Mouse (Mus musculus) ovary, postnatal 10 days (tissue): ENCODE measurements at regions not wholly inside any gene's neighbourhood (a gene's known extent, or its start where the extent isn't known, plus 50 kb on each side); places are given as distances from the start of the nearest gene placed in this dataset.
"Not testable (repeated sequence)": the region's sequence is repeated elsewhere in the genome, so short reads cannot be mapped to it uniquely, and the experiment has no call there.

Experiments
- DNase-seq: peaks from one replicate; pipeline ENCODE4 v3.0.0; 2022; ENCODE audit warnings: low spot score

DNA sequence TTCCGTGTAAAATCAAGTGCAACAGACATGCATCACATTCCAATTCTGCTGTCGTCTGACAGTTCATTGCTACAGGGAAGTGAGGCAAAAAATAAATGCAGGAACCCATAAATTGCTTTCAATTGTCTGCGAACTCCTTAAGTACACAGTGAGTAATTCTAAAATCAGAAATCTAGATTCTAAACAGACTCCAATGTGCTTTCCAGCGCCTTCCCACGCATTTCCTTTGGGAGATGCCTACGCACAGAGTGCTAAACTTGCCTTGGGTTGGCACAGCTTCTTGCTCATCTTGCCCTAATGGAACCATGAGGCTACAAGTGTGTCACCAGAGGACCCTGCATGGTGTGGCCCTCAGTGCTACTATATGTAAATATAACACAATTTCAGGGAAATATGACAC is 212.6 kb downstream of the Samd5 start:
- no peak for DNase-seq

GRCm38 (mm10) chr10:9459145-9459544 is 215.9 kb downstream of the Samd5 start:
- no peak for DNase-seq

DNA sequence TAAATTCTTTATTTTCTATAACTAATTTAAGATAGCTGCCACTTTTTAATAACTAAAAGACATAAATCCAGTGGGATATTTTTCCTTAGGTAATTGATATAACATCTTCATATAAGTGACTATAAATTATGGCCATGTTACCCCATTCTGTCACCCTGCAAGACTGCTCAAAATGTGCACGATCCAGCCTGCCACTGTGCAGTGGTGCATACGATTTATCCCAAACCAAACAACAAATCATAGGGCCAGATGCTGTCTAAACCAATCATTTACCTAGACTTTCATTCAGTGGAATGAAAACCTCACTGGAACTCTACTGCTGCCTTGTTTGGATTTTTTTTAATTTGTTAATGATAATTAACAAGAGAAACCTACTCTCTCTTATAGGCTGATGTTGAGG is 216.5 kb downstream of the Samd5 start:
- no peak for DNase-seq

DNA sequence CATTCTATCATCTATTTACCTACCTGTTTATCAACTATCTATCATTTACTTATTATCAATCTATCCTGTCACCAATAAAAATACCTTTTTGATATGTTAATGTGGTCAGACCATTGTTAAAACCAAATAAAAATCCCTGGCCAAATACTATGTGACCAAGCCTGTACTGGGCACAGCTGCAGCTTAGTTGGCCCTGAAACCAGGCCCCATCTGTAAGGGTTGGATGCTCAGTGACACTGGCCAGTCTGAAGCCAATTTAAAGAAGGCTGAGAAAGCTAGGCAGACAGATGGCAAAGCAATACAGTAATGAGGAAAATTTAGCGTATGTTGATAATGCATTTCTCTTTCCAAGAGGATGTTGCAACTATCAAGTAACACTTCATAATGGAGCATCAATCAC is 217.8 kb downstream of the Samd5 start:
- DNase-seq = no peak

- DNase-seq = no peak
Measured at GRCm38 (mm10) chr10:9439072-9439471, 235.9 kb downstream of the Samd5 start.

DNA sequence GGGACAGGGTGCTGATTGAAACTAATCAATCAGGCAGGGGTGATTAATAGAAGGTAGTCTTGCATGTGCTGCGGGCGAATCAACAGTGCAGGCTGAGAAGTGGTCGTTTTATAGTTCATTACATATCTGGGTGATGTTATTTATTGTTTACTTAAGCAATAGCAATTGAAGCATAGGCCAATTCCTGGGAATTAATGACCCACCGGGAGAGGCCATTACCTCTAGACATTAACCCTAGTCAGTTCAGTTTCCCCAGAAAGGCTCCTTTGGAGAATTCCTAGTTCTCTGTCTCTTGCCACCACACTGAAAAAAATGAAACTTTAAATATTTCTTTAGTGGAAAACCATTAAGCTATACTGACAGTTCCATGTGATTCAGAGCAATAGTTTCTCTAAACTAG is 236.6 kb downstream of the Samd5 start:
- DNase-seq = no peak

DNA sequence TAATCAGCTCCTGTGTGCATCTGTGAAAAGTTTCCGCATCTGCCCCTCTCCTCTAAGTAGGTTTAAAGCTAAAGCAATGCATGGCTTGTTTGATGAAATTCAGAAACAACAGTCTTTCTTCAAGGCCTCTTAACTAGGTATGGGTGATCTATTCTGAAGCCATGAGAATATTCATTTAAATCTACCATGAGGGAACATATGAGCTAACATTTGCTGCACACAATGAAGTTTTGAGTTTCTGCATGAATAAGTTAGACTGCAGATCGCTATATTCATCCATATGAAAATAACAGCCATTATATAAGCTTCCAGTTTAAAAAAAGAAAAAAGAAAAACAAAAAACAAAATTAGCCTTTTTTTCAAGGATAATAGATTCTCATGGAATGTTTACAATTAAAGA is 245.9 kb downstream of the Samd5 start:
- no peak for DNase-seq

DNA sequence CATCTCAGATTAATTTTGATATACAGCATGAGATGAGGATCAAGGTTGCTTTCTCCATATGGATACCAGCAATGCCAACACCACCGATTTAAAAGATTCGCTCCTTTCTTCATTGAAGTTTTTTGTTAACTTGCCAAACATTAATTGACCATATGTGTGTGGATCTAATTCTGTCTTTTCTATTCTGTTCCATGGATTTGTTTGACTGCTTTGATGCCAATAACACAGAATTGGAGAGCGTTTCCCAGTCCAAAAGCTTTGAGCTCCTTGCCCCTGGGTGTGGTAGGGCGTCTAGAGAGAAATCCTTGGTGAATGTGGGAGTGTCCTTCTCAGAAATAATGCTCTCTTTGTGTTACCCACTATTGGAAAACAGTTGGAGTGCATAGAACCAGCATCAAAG is 254.3 kb downstream of the Samd5 start:
- no peak for DNase-seq

DNA sequence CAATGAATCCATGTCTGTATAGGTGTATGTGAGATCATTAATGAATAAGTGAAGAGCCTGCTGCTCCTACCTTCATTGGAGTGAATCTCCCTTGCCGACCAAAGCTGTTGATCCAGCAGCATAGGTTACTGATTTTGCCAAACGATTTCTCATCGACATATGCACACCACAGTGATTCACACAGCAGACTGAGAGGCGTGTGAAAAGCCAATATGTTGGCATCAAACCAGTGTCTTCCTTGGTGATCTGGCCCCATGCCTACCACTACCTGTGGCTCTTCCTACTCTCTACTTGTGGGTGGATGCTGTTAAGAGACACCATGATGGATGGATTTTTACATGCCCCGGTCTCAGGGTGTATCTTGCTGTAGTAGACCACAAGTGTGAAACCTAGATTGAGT is 258.3 kb downstream of the Samd5 start:
- DNase-seq = no peak

GRCm38 (mm10) chr10:9406101-9406500 is 268.9 kb downstream of the Samd5 start:
- DNase-seq = no peak

DNA sequence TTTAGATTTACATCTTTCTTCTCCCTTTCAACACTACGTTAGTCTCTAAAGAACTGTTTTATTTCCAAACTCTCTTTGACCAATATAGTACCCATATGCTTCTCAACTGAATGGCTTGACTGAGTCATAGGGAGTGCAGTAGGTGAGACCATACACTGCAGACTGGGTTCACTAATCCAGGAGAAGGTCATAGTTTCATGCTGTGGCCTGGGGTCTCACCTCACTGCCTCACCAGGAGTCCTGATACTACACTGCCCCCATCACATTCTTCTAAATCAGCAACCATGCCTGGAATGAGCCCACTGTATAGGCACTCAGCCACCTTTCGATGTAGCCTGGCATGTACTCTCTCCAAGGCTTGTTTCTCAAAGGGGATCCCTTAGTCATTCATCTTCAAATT is 269.6 kb downstream of the Samd5 start:
- no peak for DNase-seq

DNA sequence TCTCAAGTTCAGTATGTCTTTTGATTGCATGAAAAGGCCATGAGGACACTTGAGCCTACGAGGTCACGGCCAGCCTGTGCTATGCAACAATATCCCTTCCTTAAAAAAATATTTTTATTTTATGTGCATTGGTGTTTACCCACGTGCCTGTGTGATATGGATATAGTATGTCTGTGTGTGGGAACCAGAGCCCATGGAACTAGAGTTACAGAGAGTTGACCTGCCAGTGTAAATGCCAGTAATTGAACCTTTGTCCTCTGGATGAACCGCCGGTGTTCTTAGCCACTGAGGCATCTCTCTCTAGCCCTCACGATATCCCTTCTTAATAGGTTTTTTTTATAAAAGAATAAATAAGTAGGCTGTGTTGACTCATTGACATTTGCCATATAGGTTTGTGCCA is 270.0 kb downstream of the Samd5 start:
- DNase-seq = no peak

DNA sequence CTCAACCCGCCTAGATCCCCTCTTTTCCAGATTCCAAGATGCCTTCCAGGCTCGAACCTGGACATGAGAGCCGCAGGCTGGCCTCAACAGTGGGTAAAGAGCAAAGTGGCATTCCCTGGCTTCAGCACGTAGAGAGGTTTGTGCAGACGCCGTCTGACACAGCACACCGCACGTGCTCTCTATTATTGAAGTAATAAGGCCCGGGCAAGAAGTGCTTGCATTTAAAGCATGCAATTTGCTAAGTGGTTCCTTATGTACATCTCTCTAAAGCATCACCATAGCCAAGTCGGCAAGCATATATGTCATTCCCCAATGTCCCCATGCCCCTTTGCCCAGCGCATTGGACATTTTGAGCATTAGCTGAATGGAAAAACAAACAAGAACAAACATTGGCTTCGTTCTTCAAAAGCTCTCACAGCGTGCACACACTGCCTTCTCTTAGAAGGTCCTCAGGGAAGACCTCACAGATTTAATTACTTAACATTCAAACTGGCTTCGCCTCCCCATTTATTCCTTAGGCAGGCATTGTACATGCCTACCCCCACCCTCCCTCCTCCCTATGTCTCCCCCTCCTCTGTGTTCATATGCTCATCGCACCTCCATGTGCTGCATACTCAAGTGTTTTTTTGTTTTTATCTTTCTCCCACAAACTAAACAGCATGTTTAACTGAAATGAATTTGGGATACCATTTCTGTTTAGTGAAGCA is 273.9 kb downstream of the Samd5 start:
- no peak for DNase-seq

- DNase-seq = no peak
Measured at GRCm38 (mm10) chr10:9377440-9378101, 297.4 kb downstream of the Samd5 start.

DNA sequence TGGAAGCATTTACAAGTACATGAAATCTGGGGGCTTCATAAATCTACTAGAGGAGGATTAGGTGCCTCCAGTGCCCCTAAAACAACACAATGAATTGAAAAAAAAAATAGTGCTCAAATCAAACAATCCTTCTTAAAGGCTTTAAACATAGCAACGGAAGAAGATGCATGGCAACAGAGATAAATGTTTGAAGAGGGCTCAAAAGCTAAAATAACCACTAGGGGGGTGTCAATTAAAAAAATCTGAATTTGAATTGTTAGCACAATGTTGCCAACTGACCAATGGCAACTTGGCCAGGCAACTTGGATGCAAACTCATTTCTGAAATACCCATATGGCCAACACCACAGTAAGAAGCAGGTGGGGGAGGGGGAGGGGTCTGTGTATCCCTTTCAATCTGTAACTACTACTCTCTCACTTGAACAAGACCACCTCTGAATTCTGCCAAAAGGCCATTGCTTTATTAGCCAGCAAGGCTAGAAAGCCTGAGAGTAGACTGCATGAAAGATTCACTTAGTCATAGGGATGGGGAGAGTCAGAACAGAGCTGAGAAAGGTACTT is 312.6 kb downstream of the Samd5 start:
- DNase-seq = no peak

GRCm38 (mm10) chr10:9338207-9338801 is 336.7 kb downstream of the Samd5 start:
- DNase-seq = no peak

- DNase-seq = no peak
Measured at GRCm38 (mm10) chr10:9334245-9334845, 340.7 kb downstream of the Samd5 start.

DNA sequence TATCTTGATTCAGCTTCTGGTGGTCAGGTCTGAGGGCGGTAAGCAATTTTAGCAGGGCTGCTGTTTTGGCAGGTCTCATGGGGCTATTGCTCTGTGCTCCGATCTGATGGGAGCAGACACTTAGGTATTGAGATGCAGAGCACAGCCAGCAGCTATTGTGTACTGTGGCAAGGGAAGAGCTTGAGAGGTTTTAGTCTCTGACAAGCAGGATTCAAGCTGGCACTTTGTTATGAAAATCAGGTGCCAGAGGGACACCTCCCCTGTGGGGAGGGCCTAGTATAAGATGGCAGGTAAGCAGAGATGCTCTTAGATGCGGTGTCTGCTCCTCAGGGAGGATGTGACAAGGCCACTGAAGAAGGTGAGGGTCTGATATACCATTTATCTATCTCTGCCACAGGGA is 343.3 kb downstream of the Samd5 start:
- DNase-seq = no peak

DNA sequence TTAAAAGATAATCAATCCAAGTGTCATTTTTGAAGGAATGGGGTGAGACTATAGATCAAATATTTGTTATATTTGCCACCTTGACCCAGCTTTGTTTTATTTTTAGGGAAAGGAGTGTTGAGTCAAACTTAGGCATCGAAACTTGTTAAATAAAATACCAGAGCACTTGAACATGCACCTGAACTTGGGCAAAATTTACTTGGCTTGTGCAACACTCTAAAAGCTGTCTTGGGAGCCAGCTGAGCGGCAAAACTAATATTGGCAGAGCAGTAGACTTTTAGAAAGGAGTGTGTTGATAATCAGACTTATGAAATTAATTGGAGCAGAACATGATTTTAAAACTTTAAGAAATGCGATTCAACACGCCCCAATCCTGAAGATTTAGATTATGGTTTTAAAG is 346.7 kb downstream of the Samd5 start:
- no peak for DNase-seq

DNA sequence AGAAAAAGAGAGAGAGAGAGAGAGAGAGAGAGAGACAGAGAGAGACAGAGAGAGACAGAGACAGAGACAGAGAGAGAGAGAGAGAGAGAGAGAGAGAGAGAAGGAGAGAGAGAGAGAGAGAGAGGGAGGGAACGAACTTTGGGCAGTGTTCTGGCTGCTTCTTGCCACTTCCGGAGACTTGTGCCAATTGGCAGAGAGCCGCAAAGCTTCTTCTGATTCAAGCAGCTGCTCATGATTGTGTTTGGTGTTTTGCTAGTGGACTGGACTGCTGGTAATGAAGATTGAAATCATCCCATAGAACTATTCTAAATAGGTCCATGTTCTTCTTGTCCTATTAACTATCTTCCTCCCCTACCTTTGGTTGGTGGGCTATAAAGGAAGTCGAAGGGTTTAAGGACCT is 347.1 kb downstream of the Samd5 start:
- not testable (repeated sequence) for DNase-seq

GRCm38 (mm10) chr10:9312326-9312725 is 362.7 kb downstream of the Samd5 start:
- no peak for DNase-seq

GRCm38 (mm10) chr10:9310346-9310745 is 364.7 kb downstream of the Samd5 start:
- DNase-seq = no peak

DNA sequence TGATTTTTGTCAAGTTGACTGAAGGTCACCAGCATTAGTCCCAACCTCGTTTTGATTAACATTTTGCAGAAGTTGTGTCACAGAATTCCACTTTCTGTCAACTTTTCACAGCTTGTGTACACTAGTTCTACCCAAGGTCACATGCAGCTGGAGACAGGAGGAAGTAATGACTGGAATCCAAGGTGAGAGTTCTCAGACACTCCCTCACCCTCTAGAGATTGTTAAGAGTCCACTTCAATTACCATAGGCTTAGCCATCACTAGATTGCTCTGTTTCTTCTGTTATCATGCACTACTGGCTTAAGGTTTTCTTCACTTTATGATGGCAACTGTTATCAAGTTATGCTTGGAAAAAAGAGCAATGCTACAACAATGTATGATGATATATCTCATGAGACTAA is 379.0 kb downstream of the Samd5 start:
- no peak for DNase-seq
